Mouse (Mus musculus) E14TG2a.4 (cell line): ENCODE results near the gene Pcsk2.

Source experiments
- CTCF ChIP-seq: conservative IDR thresholded peaks from 2 replicates; pipeline ENCODE4 v1.5.1; 2014; ENCODE audit warnings: low read length
- POU5F1 ChIP-seq: IDR thresholded peaks from 2 replicates; pipeline ENCODE4 v1.6.1; 2014; ENCODE audit warnings: low read length, borderline replicate concordance

- no peak for TF ChIP-seq CTCF
- TF ChIP-seq POU5F1: no peak
These were observed 150.7 kb downstream of the Pcsk2 start for GRCm38 (mm10) chr2:143696704-143697103.
